Mouse (Mus musculus): ENCODE data around the gene Wdr17. TPM values are rescaled to one million over a fixed set of nuclear protein-coding genes. Genes with fewer than 3 reads are reported as not detected.

Gene Wdr17
- polyA plus RNA-seq, 1 experiment from 2014 or later = 1.0 TPM

Other genes with a start within 250 kb of the Wdr17 start
- 3.5 and 3.9 TPM in 2 replicates for gene Gpm6a, start 67.7 kb upstream of the Wdr17 start, polyA plus RNA-seq (2015; fragmentation: Nextera tagmentation; extraction: Ambion mirVana)

All from limb, embryonic 15.5 days (tissue).